Mouse (Mus musculus) heart, postnatal 0 days (tissue): ENCODE measurements around the gene Mrgprb5. TPM values are rescaled to one million over a fixed set of nuclear protein-coding genes. Genes with fewer than 3 reads are reported as not detected.

Experiments used
- ATAC-seq: fragments of 200-750 bp; cut with Nextera tagmentation; 2 replicates; pipeline ENCODE4 v1.8.0; 2017; ENCODE audit warnings: low read depth, moderate number of reproducible peaks, moderate library complexity; ENCODE audit not compliant: insufficient read depth
- DNase-seq: peaks from one replicate; pipeline ENCODE4 v3.0.0-alpha.2; 2016; ENCODE audit warnings: low spot score
- H3K27ac ChIP-seq: fragments of 300-500 bp; sonication (generic); 2 replicates; pipeline ENCODE4 v1.5.1; 2014; ENCODE audit warnings: low read depth, mild to moderate bottlenecking
- H3K27me3 ChIP-seq: fragments of 300-500 bp; sonication (generic); 2 replicates; pipeline ENCODE4 v1.6.1; 2014; ENCODE audit warnings: low read length, mixed read lengths; ENCODE audit not compliant: control insufficient read depth, insufficient read depth
- H3K36me3 ChIP-seq: fragments of 300-500 bp; sonication (generic); replicated peaks from 2 replicates; pipeline ENCODE4 v1.6.1; 2014; ENCODE audit warnings: low read length, mixed read lengths; ENCODE audit not compliant: control insufficient read depth, insufficient read depth
- H3K4me1 ChIP-seq: fragments of 300-500 bp; sonication (generic); 2 replicates; pipeline ENCODE4 v1.6.1; 2014; ENCODE audit warnings: antibody characterized with exemption; ENCODE audit not compliant: control insufficient read depth, insufficient read depth
- H3K4me2 ChIP-seq: fragments of 300-500 bp; sonication (generic); 2 replicates; pipeline ENCODE4 v1.6.1; 2014; ENCODE audit warnings: low read depth, mild to moderate bottlenecking, low read length, moderate library complexity
- H3K4me3 ChIP-seq: fragments of 300-500 bp; sonication (generic); 2 replicates; pipeline ENCODE4 v1.5.1; 2014; ENCODE audit warnings: low read depth, low read length
- H3K9ac ChIP-seq: fragments of 300-500 bp; sonication (generic); replicated peaks from 2 replicates; pipeline ENCODE4 v1.6.1; 2014; ENCODE audit warnings: low read depth, low read length, mixed read lengths
- H3K9me3 ChIP-seq: fragments of 300-500 bp; sonication (generic); replicated peaks from 2 replicates; pipeline ENCODE4 v1.6.1; 2016; ENCODE audit warnings: low read length; ENCODE audit not compliant: control insufficient read depth
- CTCF ChIP-seq: IDR thresholded peaks from 2 replicates; pipeline ENCODE4 v1.5.1; 2016; ENCODE audit warnings: antibody characterized with exemption, control low read depth, low read depth
- EP300 ChIP-seq: IDR thresholded peaks from 2 replicates; pipeline ENCODE4 v1.6.1; 2016; ENCODE audit warnings: antibody characterized with exemption, low read depth
- WGBS: fragments of 180-500 bp; shearing (Covaris S2); extraction: QIAGEN DNeasy Blood & Tissue Kit; methylation state at CpG from one replicate; pipeline ENCODE4 v1.1.7; 2014; 5-methylcytosine and 5-hydroxymethylcytosine counted together
- polyA plus RNA-seq: library from polyadenylated mRNA; unstranded; fragments of >200 nt; fragmentation: Nextera tagmentation; extraction: Ambion mirVana; gene quantifications from 2 replicates; pipeline ENCODE4 v1.2.1, GENCODE M21; 2015
- total RNA-seq: library from RNA; depleted of rRNA; stranded (reverse); fragments of >200 nt; gene quantifications from 2 replicates; pipeline ENCODE4 v1.2.3, GENCODE M21; 2014; ENCODE audit warnings: low replicate concordance; rRNA removed

The Mrgprb5 gene
- not detected in 2 replicates for total RNA-seq
- not detected in 2 replicates for polyA plus RNA-seq

GRCm38 (mm10) chr7:48168919-48169318 lies at the start of gene Mrgprb5:
TSS of gene Mrgprb5 (minus strand) at chr7:48169019.
- TF ChIP-seq EP300 (no peak), CTCF (no peak)
- no peak within 1 kb of the TSS for H3K4me3 ChIP-seq
- DNase-seq, result no peak

GRCm38 (mm10) chr7:48199188-48199587 lies 30.4 kb upstream of the Mrgprb5 start, which contains the start of gene Mrgprb4:
TSS of gene Mrgprb4 (minus strand) at chr7:48199288.
- Histone ChIP-seq H3K9ac (no peak within 1 kb of the TSS), H3K27ac (no peak within 1 kb of the TSS), H3K4me3 (no peak within 1 kb of the TSS), H3K27me3 (no peaks in the 10 kb centered on the region), H3K4me2 (no peak within 1 kb of the TSS), H3K9me3 (peaks cover 6% of the 10 kb centered on the region; the same call in 1 of the 2 replicates), H3K4me1 (no peaks in the 10 kb centered on the region), H3K36me3 (no peaks in the 10 kb centered on the region)
- DNase-seq (no peak), ATAC-seq (no peak)
- TF ChIP-seq CTCF, result no peak
- TF ChIP-seq EP300, result no peak
- WGBS, result 66% methylated on average over 3 of the region's 3 CpGs

More at GRCm38 (mm10) chr7:48168919-48169318, at the start of gene Mrgprb5:
- 56% methylated on average over 2 of the region's 2 CpGs for WGBS
- no peaks in the 10 kb centered on the region for H3K27me3 ChIP-seq
- ATAC-seq, result no peak
- H3K9ac ChIP-seq, result no peak within 1 kb of the TSS
- H3K9me3 ChIP-seq, result no peaks in the 10 kb centered on the region
- no peak within 1 kb of the TSS for H3K27ac ChIP-seq
- no peak within 1 kb of the TSS for H3K4me2 ChIP-seq
- no peaks in the 10 kb centered on the region for H3K36me3 ChIP-seq
- H3K4me1 ChIP-seq, result no peaks in the 10 kb centered on the region

- H3K4me2 ChIP-seq, result no peak overlapping the region
- DNase-seq (no peak), ATAC-seq (no peak)
- TF ChIP-seq EP300 (no peak), CTCF (no peak)
- H3K4me3 ChIP-seq, result no peak overlapping the region
- no peaks in the 10 kb centered on the region for H3K27me3 ChIP-seq
- H3K36me3 ChIP-seq, result no peaks in the 10 kb centered on the region
- WGBS, result 80% methylated on average over 2 of the region's 2 CpGs
- H3K9ac ChIP-seq, result no peak overlapping the region
- H3K27ac ChIP-seq, result no peak overlapping the region
- H3K4me1 ChIP-seq, result no peaks in the 10 kb centered on the region
- no peaks in the 10 kb centered on the region for H3K9me3 ChIP-seq
These were observed 1.3 kb downstream of the Mrgprb5 start for GRCm38 (mm10) chr7:48167471-48167870.

- H3K4me3 ChIP-seq, result peak overlapping the region; percentile 73
- no peaks in the 10 kb centered on the region for H3K36me3 ChIP-seq
- H3K4me1 ChIP-seq, result peaks cover 6% of the 10 kb centered on the region; the same call in 1 of the 2 replicates
- H3K4me2 ChIP-seq, result peak overlapping the region; percentile 96
- peak overlapping the region; percentile 65 for H3K9ac ChIP-seq
- DNase-seq, result peak; percentile 67
- peak overlapping the region; percentile 51; the same call in 1 of the 2 replicates for H3K27ac ChIP-seq
- no peaks in the 10 kb centered on the region for H3K27me3 ChIP-seq
- H3K9me3 ChIP-seq, result no peaks in the 10 kb centered on the region
- WGBS, result 2% methylated on average over 17 of the region's 17 CpGs
- TF ChIP-seq CTCF (peak; percentile 56), EP300 (no peak)
- peak; percentile 59; the same call in 1 of the 2 replicates for ATAC-seq
These were observed 30.5 kb downstream of the Mrgprb5 start for GRCm38 (mm10) chr7:48138248-48138702.

GRCm38 (mm10) chr7:48137216-48138077 lies 31.4 kb downstream of the Mrgprb5 start:
- Histone ChIP-seq H3K4me3 (peak overlapping the region; percentile 73), H3K36me3 (no peaks in the 10 kb centered on the region), H3K27ac (peak overlapping the region; percentile 51; the same call in 1 of the 2 replicates), H3K9ac (peak overlapping the region; percentile 65), H3K4me2 (peak overlapping the region; percentile 96), H3K4me1 (peaks cover 6% of the 10 kb centered on the region; the same call in 1 of the 2 replicates), H3K9me3 (no peaks in the 10 kb centered on the region), H3K27me3 (no peaks in the 10 kb centered on the region)
- peak; percentile 86 for ATAC-seq
- peak; percentile 39 for DNase-seq
- TF ChIP-seq CTCF (no peak), EP300 (no peak)
- WGBS, result 1% methylated on average over 46 of the region's 52 CpGs
